Mouse (Mus musculus): ENCODE measurements around the gene AI464131. TPM values are rescaled to one million over a fixed set of nuclear protein-coding genes. Genes with fewer than 3 reads are reported as not detected.

The AI464131 gene
- 1 to 10 TPM in 1 of 26 experiments, under 1 TPM in 3, not detected in 22; 0.19 to 1.0 (median 0.68) TPM for total RNA-seq (2018; cell fraction: chromatin; rRNA removed)
- total RNA-seq (2018; cell fraction: cytosol; rRNA removed): under 1 TPM; 0.04 to 0.27 (median 0.10) TPM
- 1 to 10 TPM in 3 of 26 experiments, under 1 TPM in 16, not detected in 7; 0.12 to 5.5 (median 0.33) TPM for total RNA-seq (2018; cell fraction: nucleus; rRNA removed)
- polyA plus RNA-seq (2018): 0.10 to 0.13 TPM (median 0.12 TPM) in 3 replicates

DNA sequence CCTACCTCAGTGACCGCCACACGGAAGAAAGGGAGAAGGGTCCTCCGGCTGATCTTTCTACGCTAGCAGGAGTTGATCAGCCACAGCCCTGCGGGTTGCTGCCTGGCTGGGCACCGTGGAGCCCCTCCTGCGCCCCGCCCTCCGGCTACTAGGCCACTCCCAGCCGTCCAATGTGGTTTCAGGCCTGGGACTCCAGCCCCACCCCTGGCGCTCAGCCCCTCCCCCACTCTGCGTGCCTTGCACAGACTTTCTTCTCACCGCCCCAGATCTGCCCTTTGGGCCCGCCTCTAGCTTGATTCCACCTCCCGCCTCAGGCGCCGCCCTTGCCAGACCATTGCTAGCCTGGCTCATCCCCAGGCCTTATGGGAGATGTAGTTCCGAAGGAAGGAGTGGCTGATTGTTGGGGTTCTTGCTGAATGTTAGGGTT lies at the start of gene AI464131:
Gene AI464131 (minus strand): TSS at position 91 of the 427 bp plus-strand sequence.
- Histone ChIP-seq H3K4me3 (ENCODE audit: inconsistent target) (no peak within 1 kb of the TSS), H3K36me3 (ENCODE audit: inconsistent target) (no peaks in the 10 kb centered on the region), H3K79me2 (ENCODE audit: inconsistent target) (no peaks in the 10 kb centered on the region), H3K27ac (no peak within 1 kb of the TSS)
- WGBS (ENCODE audit: missing documents): 5% methylated on average over 15 of the region's 18 CpGs

DNA sequence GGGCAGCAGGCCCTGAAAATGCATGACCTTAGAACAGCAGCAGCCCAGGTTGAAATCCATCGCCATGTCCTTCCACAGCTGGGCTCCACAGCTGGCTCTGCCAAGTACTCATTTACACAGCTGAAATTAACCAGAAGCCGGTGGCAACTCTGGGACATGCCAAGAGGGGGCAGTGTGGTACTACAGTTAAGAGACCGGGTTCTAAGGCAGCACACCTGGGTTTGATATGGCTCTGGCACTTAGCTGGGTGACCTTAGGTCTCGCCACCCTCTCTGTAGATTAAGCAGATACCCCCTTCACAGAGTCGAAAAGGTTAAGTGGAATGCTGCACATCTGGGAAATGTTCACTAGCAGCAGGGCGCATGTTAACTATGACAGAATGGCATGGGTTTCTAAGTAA lies 49.7 kb upstream of the AI464131 start:
- no peaks in the 10 kb centered on the region for H3K36me3 ChIP-seq (ENCODE audit: inconsistent target)
- WGBS (ENCODE audit: missing documents): 51% methylated on average over 6 of the region's 6 CpGs
- H3K4me3 ChIP-seq (ENCODE audit: inconsistent target): no peak overlapping the region
- no peak overlapping the region for H3K27ac ChIP-seq
- peaks cover 87% of the 10 kb centered on the region for H3K79me2 ChIP-seq (ENCODE audit: inconsistent target)

DNA sequence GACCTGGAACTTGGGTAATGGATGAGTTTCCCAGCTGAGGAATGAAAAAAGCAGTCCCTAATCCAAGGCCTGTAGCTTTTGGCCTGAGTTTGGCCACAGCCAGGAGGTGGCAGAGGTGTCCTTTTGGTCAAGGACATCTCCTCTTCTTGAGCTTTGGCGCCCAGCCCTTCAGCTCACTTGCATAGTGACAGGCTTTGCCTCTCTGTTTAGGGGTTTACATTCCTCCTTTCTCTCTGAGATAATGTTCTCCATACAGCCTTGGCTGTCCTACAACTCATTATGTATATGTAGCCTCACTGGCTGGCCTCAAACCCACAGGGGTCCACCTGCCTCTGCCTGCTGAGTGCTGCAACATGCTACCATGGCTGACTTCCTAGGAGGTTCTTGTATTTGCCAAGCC lies 44.2 kb upstream of the AI464131 start:
- H3K27ac ChIP-seq: no peak overlapping the region
- peaks cover 99% of the 10 kb centered on the region for H3K79me2 ChIP-seq (ENCODE audit: inconsistent target)
- H3K4me3 ChIP-seq (ENCODE audit: inconsistent target): no peak overlapping the region
- 100% methylated on average over 1 of the region's 1 CpGs for WGBS (ENCODE audit: missing documents)
- H3K36me3 ChIP-seq (ENCODE audit: inconsistent target): no peaks in the 10 kb centered on the region

DNA sequence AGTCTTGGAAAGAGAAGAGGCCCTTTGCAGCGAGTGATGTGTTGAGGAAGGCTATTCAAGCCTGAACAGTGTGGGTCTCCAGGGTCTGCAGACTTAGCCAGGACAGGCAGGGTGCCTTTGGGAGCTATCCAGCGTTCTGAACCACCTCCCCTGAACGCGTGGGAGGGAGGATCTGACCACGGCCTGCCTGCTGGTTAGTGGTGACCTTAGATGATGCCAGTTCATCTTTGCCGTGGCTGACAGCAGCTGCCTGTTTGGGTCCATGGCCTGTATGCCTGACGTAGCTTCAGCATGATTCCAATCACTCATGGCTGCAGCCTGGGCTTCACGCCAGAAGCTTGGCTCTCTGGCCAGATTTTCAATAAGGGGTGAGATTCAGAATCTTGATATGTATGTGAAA lies 43.1 kb upstream of the AI464131 start:
- 52% methylated on average over 8 of the region's 8 CpGs for WGBS (ENCODE audit: missing documents)
- H3K27ac ChIP-seq: no peak overlapping the region
- H3K79me2 ChIP-seq (ENCODE audit: inconsistent target): peaks cover 99% of the 10 kb centered on the region
- H3K4me3 ChIP-seq (ENCODE audit: inconsistent target): no peak overlapping the region
- H3K36me3 ChIP-seq (ENCODE audit: inconsistent target): no peaks in the 10 kb centered on the region

DNA sequence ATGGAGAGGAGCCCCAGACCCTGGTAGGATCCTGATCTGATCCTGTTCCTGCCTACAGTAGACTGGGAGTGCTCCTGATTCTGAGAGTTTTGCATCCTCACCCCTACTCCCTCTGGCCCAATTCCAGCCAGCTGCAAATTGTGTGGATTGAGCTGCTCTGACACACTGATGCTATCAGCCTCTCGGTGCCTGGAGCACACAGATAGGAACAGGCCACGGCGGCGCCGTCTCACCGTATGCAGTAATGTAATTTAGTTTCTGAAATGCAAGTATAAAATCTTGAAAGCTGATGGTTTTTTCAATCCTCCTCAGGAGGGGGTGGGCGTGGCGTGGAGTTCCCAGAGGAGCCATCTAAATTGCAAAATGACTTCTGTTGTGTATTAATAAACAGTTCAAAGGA lies 39.3 kb upstream of the AI464131 start:
- H3K36me3 ChIP-seq (ENCODE audit: inconsistent target): peaks cover 16% of the 10 kb centered on the region; the same call in 1 of the 2 replicates
- H3K79me2 ChIP-seq (ENCODE audit: inconsistent target): peaks cover 99% of the 10 kb centered on the region; the same call in 1 of the 2 replicates
- no peak overlapping the region for H3K4me3 ChIP-seq (ENCODE audit: inconsistent target)
- no peak overlapping the region for H3K27ac ChIP-seq
- WGBS (ENCODE audit: missing documents): 97% methylated on average over 8 of the region's 8 CpGs

DNA sequence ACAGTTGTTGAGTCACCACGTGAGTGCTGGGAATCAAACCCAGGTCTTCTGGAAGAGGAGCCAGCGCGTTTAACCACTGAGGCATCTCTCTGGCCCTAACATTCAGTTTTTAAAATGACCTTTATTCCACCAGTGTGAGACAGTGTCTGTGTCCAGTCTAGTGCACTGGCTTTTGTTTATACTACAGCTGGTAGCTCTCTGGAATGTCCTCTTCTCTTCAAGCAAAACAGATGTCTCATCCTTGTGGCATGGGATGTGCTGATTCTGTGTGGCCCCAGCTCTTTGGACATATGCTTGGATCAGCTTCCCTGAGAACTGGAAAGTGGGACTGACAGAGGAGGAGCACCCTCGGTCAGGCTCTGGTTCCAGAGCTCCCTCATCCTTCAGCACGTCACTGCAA lies 32.0 kb upstream of the AI464131 start:
- no peak overlapping the region for H3K4me3 ChIP-seq (ENCODE audit: inconsistent target)

DNA sequence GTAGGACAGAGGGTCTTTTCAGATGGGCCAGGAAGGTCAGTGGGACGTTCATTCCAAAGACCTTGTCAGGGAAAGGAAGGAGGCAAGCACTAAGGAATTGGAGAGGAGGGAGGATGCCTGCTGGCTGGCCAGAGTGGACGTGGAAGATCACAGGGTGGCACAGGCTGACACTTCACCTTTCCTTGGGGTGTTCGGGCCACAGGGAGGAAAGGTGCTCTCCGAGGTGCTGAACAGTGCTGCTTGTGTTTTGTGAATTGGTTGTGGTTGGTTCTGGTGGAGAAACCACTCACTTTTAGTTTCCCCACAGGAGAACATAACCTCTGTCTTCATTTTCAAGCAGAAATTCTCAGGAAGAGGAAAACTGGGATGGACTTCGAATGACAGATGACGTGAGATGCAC lies 29.5 kb upstream of the AI464131 start:
- Histone ChIP-seq H3K27ac (no peak overlapping the region), H3K4me3 (ENCODE audit: inconsistent target) (no peak overlapping the region), H3K79me2 (ENCODE audit: inconsistent target) (peaks cover 83% of the 10 kb centered on the region; the same call in 1 of the 2 replicates), H3K36me3 (ENCODE audit: inconsistent target) (peaks cover 10% of the 10 kb centered on the region; the same call in 1 of the 2 replicates)
- 52% methylated on average over 6 of the region's 6 CpGs for WGBS (ENCODE audit: missing documents)

More for the DNA sequence above, 32.0 kb upstream of the AI464131 start:
- no peak overlapping the region for H3K27ac ChIP-seq
- H3K36me3 ChIP-seq (ENCODE audit: inconsistent target): peaks cover 25% of the 10 kb centered on the region; the same call in 1 of the 2 replicates
- WGBS (ENCODE audit: missing documents): 94% methylated on average over 5 of the region's 5 CpGs
- H3K79me2 ChIP-seq (ENCODE audit: inconsistent target): peaks cover 85% of the 10 kb centered on the region; the same call in 1 of the 2 replicates

DNA sequence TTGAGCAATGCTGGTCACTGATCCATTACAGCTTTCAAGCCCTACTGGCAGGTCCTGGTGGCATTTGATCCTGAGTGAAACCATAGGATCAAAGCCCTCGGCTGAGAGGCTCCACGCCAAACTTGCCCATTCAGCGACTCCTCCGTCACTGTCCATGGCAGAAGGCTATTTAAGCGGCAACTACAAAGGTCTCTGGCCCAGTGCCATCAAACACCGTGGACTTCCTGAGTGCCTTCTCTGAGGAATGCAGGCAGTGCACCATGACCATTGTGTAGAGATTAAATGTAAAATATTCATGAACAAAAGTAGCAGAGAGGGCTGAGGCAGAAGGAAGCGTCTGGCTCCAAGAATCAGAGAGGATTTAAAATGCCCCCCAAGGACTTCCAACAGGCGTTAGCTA lies 25.1 kb upstream of the AI464131 start:
- H3K27ac ChIP-seq: no peak overlapping the region
- H3K79me2 ChIP-seq (ENCODE audit: inconsistent target): peaks cover 56% of the 10 kb centered on the region; the same call in 1 of the 2 replicates
- no peak overlapping the region for H3K4me3 ChIP-seq (ENCODE audit: inconsistent target)
- peaks cover 19% of the 10 kb centered on the region for H3K36me3 ChIP-seq (ENCODE audit: inconsistent target)
- WGBS (ENCODE audit: missing documents): 91% methylated on average over 8 of the region's 8 CpGs

DNA sequence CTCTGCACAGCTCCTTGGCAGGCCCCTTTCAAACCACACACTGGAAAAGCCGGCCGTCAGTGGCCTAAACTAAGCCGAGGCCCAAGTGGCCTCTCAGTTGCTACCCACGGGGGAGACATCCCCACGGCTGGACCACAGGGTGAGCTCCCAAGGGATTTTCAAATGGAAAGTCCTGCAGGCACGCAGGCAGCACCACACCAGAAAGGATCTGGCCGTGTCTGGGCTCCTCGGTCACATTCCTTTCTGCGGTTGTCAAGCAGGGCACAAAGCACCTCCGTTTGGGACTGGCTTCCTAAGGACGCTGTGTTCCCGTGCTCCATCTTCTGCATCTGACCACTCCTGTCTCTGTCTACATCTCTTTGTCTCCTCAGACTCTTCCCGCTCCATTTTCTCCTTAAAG lies 24.2 kb upstream of the AI464131 start:
- peaks cover 47% of the 10 kb centered on the region; the same call in 1 of the 2 replicates for H3K79me2 ChIP-seq (ENCODE audit: inconsistent target)
- H3K27ac ChIP-seq: no peak overlapping the region
- 91% methylated on average over 13 of the region's 13 CpGs for WGBS (ENCODE audit: missing documents)
- H3K4me3 ChIP-seq (ENCODE audit: inconsistent target): no peak overlapping the region
- peaks cover 26% of the 10 kb centered on the region for H3K36me3 ChIP-seq (ENCODE audit: inconsistent target)

DNA sequence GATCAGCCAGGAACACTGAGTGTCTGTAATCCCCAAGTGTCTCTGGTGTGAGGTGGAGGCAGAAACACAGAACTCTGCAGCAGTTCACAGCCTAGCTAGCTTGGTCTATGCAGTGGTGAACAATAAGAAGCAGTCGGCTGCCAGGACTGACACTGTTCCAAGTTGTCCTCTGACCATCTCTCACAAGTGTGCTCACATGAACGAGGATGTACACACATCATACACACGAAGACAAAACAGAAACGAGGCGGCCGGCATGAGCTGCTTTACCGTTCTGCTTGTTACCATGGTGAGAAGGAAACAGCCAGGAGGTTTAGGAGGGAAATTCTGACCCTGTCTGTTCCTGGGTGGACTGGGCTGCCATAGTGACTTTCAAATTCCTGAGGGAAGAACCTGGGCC lies 23.7 kb upstream of the AI464131 start:
- Histone ChIP-seq H3K79me2 (ENCODE audit: inconsistent target) (peaks cover 44% of the 10 kb centered on the region; the same call in 1 of the 2 replicates), H3K27ac (no peak overlapping the region), H3K4me3 (ENCODE audit: inconsistent target) (no peak overlapping the region), H3K36me3 (ENCODE audit: inconsistent target) (peaks cover 31% of the 10 kb centered on the region)
- WGBS (ENCODE audit: missing documents): 92% methylated on average over 7 of the region's 7 CpGs

DNA sequence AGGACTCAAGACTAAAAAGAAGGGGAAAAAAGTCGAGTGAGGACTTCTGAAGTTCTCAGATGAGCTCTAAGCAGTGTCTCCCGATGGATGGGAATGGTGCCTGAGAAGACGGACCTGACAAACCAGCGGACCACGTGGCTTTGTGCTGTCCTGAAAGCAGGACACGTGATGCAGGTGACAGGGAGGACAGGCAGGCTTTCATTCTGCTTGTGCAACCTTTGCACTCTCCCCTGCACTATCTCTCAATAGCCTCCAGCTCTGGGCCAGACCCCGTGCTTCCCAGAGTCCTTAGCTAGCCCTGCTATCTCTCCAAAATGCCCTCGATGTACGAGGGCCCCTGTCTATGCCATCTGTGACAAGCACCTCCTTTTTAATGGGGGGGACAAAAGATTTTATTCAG lies 22.0 kb upstream of the AI464131 start:
- peaks cover 33% of the 10 kb centered on the region; the same call in 1 of the 2 replicates for H3K79me2 ChIP-seq (ENCODE audit: inconsistent target)
- H3K27ac ChIP-seq: no peak overlapping the region
- H3K4me3 ChIP-seq (ENCODE audit: inconsistent target): no peak overlapping the region
- 80% methylated on average over 9 of the region's 9 CpGs for WGBS (ENCODE audit: missing documents)
- peaks cover 46% of the 10 kb centered on the region for H3K36me3 ChIP-seq (ENCODE audit: inconsistent target)

DNA sequence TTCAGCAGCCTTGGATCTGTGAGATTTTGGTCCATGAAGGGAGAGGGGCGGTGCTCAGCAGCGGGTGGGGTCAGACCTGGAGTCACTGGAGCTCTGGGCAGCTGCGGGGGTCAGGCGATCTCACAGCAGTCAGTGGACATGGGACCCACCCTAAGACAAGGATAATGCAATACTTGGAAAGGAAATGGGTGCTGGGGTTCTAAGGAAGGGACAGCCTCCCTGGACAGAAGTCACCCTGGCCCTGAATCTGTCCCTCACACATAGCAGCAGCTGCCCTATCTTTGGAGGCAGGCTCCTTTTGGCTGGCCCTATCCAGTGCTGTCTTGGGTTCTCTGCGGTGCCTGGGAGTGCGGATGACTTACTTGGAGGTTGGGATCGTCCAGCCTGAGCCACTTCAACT lies 21.0 kb upstream of the AI464131 start:
- H3K79me2 ChIP-seq (ENCODE audit: inconsistent target): peaks cover 24% of the 10 kb centered on the region; the same call in 1 of the 2 replicates
- H3K27ac ChIP-seq: no peak overlapping the region
- H3K36me3 ChIP-seq (ENCODE audit: inconsistent target): peaks cover 56% of the 10 kb centered on the region
- no peak overlapping the region for H3K4me3 ChIP-seq (ENCODE audit: inconsistent target)
- WGBS (ENCODE audit: missing documents): 93% methylated on average over 7 of the region's 7 CpGs

DNA sequence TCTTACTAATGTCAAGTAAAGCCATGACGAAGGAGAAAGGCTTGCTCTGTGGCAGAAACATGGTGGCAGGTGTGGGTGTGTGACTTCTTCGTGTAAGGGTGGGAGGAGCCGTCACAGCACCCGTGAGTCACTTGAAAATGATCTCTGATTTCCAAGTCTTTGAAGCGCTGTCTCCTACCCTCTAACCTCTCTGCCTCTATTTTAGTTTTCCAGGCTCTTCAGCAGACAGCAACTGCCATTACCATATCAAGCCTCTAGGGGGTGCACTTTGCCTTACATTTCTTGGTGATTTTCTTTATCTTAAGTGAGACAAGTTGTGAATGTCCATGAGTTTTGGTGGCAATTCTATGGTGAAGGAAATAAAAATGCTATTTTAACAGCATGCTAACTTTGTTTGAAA lies 19.9 kb upstream of the AI464131 start:
- Histone ChIP-seq H3K27ac (no peak overlapping the region), H3K79me2 (ENCODE audit: inconsistent target) (peaks cover 14% of the 10 kb centered on the region; the same call in 1 of the 2 replicates), H3K4me3 (ENCODE audit: inconsistent target) (no peak overlapping the region), H3K36me3 (ENCODE audit: inconsistent target) (peaks cover 58% of the 10 kb centered on the region)
- WGBS (ENCODE audit: missing documents): 80% methylated on average over 5 of the region's 5 CpGs

DNA sequence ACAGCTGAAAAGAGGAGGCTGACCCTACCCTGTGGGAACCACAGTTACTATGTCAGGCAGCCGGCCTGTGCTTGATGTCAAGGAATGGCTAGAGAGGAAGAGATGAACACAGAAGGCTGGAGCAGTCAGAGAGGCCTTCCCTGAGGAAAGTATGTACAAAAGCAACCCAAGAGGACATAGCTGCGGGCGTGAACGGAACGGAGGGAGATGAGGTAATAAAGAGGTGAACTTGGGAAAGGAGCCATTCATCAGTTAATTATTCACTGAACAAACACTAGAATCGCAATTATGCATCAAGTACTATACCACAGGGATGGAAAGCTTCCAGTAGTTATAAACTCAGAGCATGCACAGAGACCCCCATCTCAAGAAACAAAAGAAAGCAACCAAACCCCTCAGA lies 19.3 kb upstream of the AI464131 start:
- WGBS (ENCODE audit: missing documents): 100% methylated on average over 5 of the region's 6 CpGs
- Histone ChIP-seq H3K79me2 (ENCODE audit: inconsistent target) (peaks cover 8% of the 10 kb centered on the region; the same call in 1 of the 2 replicates), H3K4me3 (ENCODE audit: inconsistent target) (no peak overlapping the region), H3K27ac (no peak overlapping the region), H3K36me3 (ENCODE audit: inconsistent target) (peaks cover 58% of the 10 kb centered on the region)

DNA sequence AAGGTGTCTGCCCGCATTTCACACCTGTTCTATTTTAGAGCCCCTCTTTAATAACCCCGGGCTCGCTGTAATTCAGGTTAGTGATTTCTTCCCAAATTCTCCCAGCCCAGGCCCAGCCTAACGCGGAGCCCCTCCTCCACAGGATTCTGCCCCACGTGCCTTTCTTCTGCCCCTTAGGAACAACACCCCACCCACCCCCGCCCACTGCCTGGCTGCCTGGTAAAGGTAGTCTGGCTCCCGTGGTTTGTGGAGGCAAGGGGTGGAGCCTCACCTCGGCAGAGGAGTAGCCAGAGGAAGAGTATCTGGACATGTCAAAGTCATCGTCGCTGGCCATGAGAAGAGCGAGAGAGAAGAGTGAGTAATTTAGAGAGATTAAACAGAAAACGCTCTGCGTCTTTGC lies 17.8 kb upstream of the AI464131 start:
- WGBS (ENCODE audit: missing documents): 83% methylated on average over 14 of the region's 14 CpGs
- Histone ChIP-seq H3K27ac (no peak overlapping the region), H3K4me3 (ENCODE audit: inconsistent target) (no peak overlapping the region), H3K79me2 (ENCODE audit: inconsistent target) (no peaks in the 10 kb centered on the region; the same call in 1 of the 2 replicates), H3K36me3 (ENCODE audit: inconsistent target) (peaks cover 58% of the 10 kb centered on the region)
